Mouse (Mus musculus) midbrain, embryonic 11.5 days (tissue): Measurements from ENCODE around the gene Gp1ba. TPM values are rescaled to one million over a fixed set of nuclear protein-coding genes. Genes with fewer than 3 reads are reported as not detected.
A peak's percentile ranks its signal among the peaks of the same experiment; 100 is the strongest.

Experiments used
- ATAC-seq: fragments of 200-750 bp; cut with Nextera tagmentation; 2 replicates; pipeline ENCODE4 v1.8.0; 2017; ENCODE audit warnings: moderate TSS enrichment, moderate library complexity; ENCODE audit not compliant: low FRiP score
- DNase-seq: peaks from one replicate; pipeline ENCODE4 v3.0.0; 2015; ENCODE audit warnings: low spot score; ENCODE audit errors: missing footprints
- H3K27ac ChIP-seq: fragments of 300-500 bp; sonication (generic); 2 replicates; pipeline ENCODE4 v1.5.1; 2014; ENCODE audit warnings: low read depth, low read length
- H3K27me3 ChIP-seq: fragments of 300-500 bp; sonication (generic); 2 replicates; pipeline ENCODE4 v1.6.1; 2014; ENCODE audit warnings: mild to moderate bottlenecking, low read length, moderate library complexity, mixed read lengths; ENCODE audit not compliant: control insufficient read depth, insufficient read depth
- H3K36me3 ChIP-seq: fragments of 300-500 bp; sonication (generic); 2 replicates; pipeline ENCODE4 v1.6.1; 2014; ENCODE audit warnings: mild to moderate bottlenecking, low read length, moderate library complexity, mixed read lengths; ENCODE audit not compliant: control insufficient read depth, insufficient read depth
- H3K4me1 ChIP-seq: fragments of 300-500 bp; sonication (generic); 2 replicates; pipeline ENCODE4 v1.6.1; 2014; ENCODE audit warnings: low read length; ENCODE audit not compliant: control insufficient read depth, insufficient read depth
- H3K4me2 ChIP-seq: fragments of 300-500 bp; sonication (generic); 2 replicates; pipeline ENCODE4 v1.6.1; 2014; ENCODE audit warnings: mild to moderate bottlenecking, moderate library complexity
- H3K4me3 ChIP-seq: fragments of 300-500 bp; sonication (generic); 2 replicates; pipeline ENCODE4 v1.5.1; 2014; ENCODE audit warnings: low read depth, low read length
- H3K9ac ChIP-seq: fragments of 300-500 bp; sonication (generic); 2 replicates; pipeline ENCODE4 v1.6.1; 2014; ENCODE audit warnings: low read length
- H3K9me3 ChIP-seq: fragments of 300-500 bp; sonication (generic); 2 replicates; pipeline ENCODE4 v1.6.1; 2016; ENCODE audit warnings: low read length; ENCODE audit not compliant: control insufficient read depth
- WGBS: fragments of 180-500 bp; shearing (Covaris S2); extraction: QIAGEN DNeasy Blood & Tissue Kit; methylation state at CpG from one replicate; pipeline ENCODE4 v1.1.7; 2014; 5-methylcytosine and 5-hydroxymethylcytosine counted together
- polyA plus RNA-seq: library from polyadenylated mRNA; unstranded; fragments of >200 nt; fragmentation: Nextera tagmentation; extraction: Ambion mirVana; gene quantifications from 2 replicates; pipeline ENCODE4 v1.2.1, GENCODE M21; 2014

Gp1ba gene
- polyA plus RNA-seq, 1 experiment from 2014 or later: 0.81 TPM

- Histone ChIP-seq H3K4me3 (no peak overlapping the region), H3K9me3 (no peaks in the 10 kb centered on the region), H3K36me3 (peaks cover 2% of the 10 kb centered on the region; the same call in 1 of the 2 replicates), H3K4me2 (peak overlapping the region; percentile 25; the same call in 1 of the 2 replicates), H3K27ac (peak overlapping the region; percentile 60), H3K27me3 (no peaks in the 10 kb centered on the region), H3K4me1 (peaks cover 14% of the 10 kb centered on the region), H3K9ac (peak overlapping the region; percentile 32; the same call in 1 of the 2 replicates)
- WGBS: 9% methylated on average over 11 of the region's 11 CpGs
- ATAC-seq: peak; percentile 90
- DNase-seq: peak; percentile 98
Observed at GRCm38 (mm10) chr11:70681897-70682581, 43.1 kb downstream of the Gp1ba start.

DNA sequence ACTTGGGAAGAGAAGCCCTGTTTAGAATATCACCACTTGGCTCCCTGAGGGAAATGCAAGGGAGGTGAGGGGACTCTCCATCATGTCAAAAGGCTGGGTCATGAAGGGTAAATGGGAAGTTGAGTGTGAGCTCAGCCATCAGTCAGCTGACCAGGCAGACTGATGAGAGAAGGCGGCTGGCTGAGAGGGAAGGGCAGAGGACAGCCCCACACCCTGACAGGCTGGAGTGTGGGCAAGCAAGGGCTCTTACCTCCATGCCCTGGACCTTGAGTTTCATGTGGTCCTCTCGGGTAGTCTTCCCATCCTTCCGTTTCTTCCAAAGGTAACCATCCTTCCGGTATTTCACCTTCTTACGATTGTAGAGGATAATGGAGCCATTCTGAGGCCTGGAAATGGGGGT, 44.7 kb downstream of the Gp1ba start:
- H3K36me3 ChIP-seq: peaks cover 2% of the 10 kb centered on the region; the same call in 1 of the 2 replicates
- H3K27me3 ChIP-seq: no peaks in the 10 kb centered on the region
- ATAC-seq (no peak), DNase-seq (no peak)
- H3K9me3 ChIP-seq: no peaks in the 10 kb centered on the region
- H3K4me3 ChIP-seq: no peak overlapping the region
- H3K27ac ChIP-seq: no peak overlapping the region
- WGBS: 91% methylated on average over 5 of the region's 5 CpGs
- peaks cover 22% of the 10 kb centered on the region for H3K4me1 ChIP-seq
- no peak overlapping the region for H3K4me2 ChIP-seq
- H3K9ac ChIP-seq: no peak overlapping the region

DNA sequence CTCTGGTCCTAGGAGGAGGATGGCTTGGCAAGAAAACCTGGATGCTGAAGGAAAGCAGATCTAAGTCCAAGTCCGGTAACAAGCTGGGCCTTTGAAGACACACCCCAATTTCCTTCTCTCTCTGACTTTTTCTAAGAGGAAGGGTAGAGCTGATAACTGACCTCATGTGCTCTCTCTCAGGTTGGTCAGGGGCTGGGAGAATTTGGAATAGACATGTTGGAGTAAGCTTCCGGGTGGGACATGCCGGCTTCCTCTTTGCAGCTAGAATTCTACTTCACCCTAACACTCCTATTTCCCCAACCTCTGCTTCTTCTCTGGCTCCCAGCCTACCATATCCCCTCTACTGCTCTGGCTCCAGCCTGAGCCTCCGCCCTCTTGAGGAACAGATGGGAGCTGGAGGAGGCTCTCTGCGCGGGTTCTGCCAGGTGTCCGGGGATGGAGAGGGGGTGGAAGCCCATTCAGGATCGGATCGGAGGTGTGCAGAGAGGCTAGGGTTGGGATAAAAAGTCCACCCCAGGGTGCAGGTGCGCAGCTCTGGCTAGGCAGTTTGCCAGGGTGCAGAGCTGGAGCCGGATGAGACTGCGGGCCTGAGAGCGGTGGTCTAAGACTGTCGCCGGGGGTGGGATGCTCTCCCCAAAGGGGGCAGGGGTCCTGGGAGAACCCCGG, 48.1 kb downstream of the Gp1ba start:
- H3K27me3 ChIP-seq: no peaks in the 10 kb centered on the region
- H3K4me1 ChIP-seq: peaks cover 22% of the 10 kb centered on the region
- 6% methylated on average over 16 of the region's 16 CpGs for WGBS
- H3K4me2 ChIP-seq: peak overlapping the region; percentile 76
- peaks cover 2% of the 10 kb centered on the region; the same call in 1 of the 2 replicates for H3K36me3 ChIP-seq
- DNase-seq (peak; percentile 91), ATAC-seq (peak; percentile 67)
- H3K9me3 ChIP-seq: no peaks in the 10 kb centered on the region
- H3K27ac ChIP-seq: peak overlapping the region; percentile 41
- peak overlapping the region; percentile 79 for H3K9ac ChIP-seq
- H3K4me3 ChIP-seq: peak overlapping the region; percentile 77

DNA sequence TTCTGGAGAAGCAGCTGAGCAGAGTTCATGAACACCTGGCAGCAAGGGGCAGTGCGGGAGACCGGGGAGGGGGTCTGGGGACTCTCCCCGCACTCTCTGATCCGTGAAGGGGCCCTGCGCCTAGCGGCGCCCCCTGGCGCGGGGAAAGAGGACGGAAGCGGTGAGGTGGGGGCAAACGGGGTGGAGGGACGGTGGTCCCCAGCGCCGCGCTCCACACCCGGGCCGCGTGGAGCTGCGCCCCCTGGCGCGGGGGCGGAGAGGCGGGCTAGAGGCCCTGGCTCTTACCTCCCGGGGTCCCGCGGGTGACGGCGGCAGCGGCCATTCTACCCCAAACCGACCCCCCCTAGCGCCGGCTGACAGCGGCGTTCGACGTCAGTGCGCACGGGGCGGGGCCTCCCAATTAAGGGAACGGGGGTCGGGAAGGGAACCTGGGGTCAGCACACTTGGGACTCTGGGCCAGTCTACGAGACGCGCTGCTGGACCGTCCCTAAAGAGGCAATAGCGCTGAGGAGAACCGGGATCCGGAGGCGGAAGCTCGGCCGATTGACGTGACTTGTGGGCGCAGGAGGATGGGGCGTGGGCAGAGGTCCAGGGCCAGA, 48.8 kb downstream of the Gp1ba start, which contains the start of gene Camta2:
Camta2 (minus strand) TSS at position 505 of the 599 bp plus-strand sequence.
- WGBS: 1% methylated on average over 51 of the region's 55 CpGs
- Histone ChIP-seq H3K27me3 (no peaks in the 10 kb centered on the region), H3K4me1 (peaks cover 15% of the 10 kb centered on the region), H3K27ac (peak within 1 kb of the TSS; percentile 41), H3K36me3 (peaks cover 2% of the 10 kb centered on the region; the same call in 1 of the 2 replicates), H3K9me3 (no peaks in the 10 kb centered on the region), H3K4me3 (peak within 1 kb of the TSS; percentile 77), H3K4me2 (peak within 1 kb of the TSS; percentile 76), H3K9ac (peak within 1 kb of the TSS; percentile 79)
- peak; percentile 99 for DNase-seq
- peak; percentile 92 for ATAC-seq

GRCm38 (mm10) chr11:70688372-70688771, 49.5 kb downstream of the Gp1ba start:
- peaks cover 2% of the 10 kb centered on the region; the same call in 1 of the 2 replicates for H3K36me3 ChIP-seq
- 11% methylated on average over 8 of the region's 8 CpGs for WGBS
- peaks cover 13% of the 10 kb centered on the region for H3K4me1 ChIP-seq
- H3K4me3 ChIP-seq: peak overlapping the region; percentile 77
- DNase-seq (no peak), ATAC-seq (no peak)
- peak overlapping the region; percentile 79 for H3K9ac ChIP-seq
- H3K4me2 ChIP-seq: peak overlapping the region; percentile 76
- no peaks in the 10 kb centered on the region for H3K9me3 ChIP-seq
- no peaks in the 10 kb centered on the region for H3K27me3 ChIP-seq
- H3K27ac ChIP-seq: peak overlapping the region; percentile 2; the same call in 1 of the 2 replicates

- H3K27ac ChIP-seq: no peak overlapping the region
- H3K9ac ChIP-seq: no peak overlapping the region
- ATAC-seq (no peak), DNase-seq (peak; percentile 33)
- peaks cover 13% of the 10 kb centered on the region for H3K4me1 ChIP-seq
- no peak overlapping the region for H3K4me2 ChIP-seq
- H3K36me3 ChIP-seq: no peaks in the 10 kb centered on the region
- no peak overlapping the region for H3K4me3 ChIP-seq
- WGBS: 55% methylated on average over 4 of the region's 4 CpGs
- H3K9me3 ChIP-seq: no peaks in the 10 kb centered on the region
- H3K27me3 ChIP-seq: no peaks in the 10 kb centered on the region
Observed at GRCm38 (mm10) chr11:70689578-70689977, 50.7 kb downstream of the Gp1ba start.

Other genes with a start within 250 kb of the Gp1ba start
- gene Pelp1, start 229.1 kb upstream of the Gp1ba start, polyA plus RNA-seq: 32.5 and 33.7 TPM in 2 replicates
- 28.9 and 31.3 TPM in 2 replicates for gene Arrb2, start 206.5 kb upstream of the Gp1ba start, polyA plus RNA-seq
- 37.7 and 42.1 TPM in 2 replicates for gene Med11, start 187.2 kb upstream of the Gp1ba start, polyA plus RNA-seq
- gene Zmynd15, start 179.7 kb upstream of the Gp1ba start, polyA plus RNA-seq: 0.18 and 0.26 TPM in 2 replicates
- 0.50 and 0.82 TPM in 2 replicates for gene Cxcl16, start 179.1 kb upstream of the Gp1ba start, polyA plus RNA-seq
- not detected in 2 replicates for gene Tm4sf5, start 133.9 kb upstream of the Gp1ba start, polyA plus RNA-seq
- 0.42 TPM in 1 of 2 replicates, not detected in the other for gene Vmo1, start 124.5 kb upstream of the Gp1ba start, polyA plus RNA-seq
- 0.18 and 0.22 TPM in 2 replicates for gene Gltpd2, start 119.9 kb upstream of the Gp1ba start, polyA plus RNA-seq
- gene Psmb6, start 113.8 kb upstream of the Gp1ba start, polyA plus RNA-seq: 826 and 909 TPM in 2 replicates
- gene Gm40193, start 106.2 kb upstream of the Gp1ba start, polyA plus RNA-seq: not detected in 2 replicates
- gene Pld2, start 99.1 kb upstream of the Gp1ba start, polyA plus RNA-seq: 3.5 and 4.0 TPM in 2 replicates
- gene Mink1, start 76.2 kb upstream of the Gp1ba start, polyA plus RNA-seq: 12.3 and 12.9 TPM in 2 replicates
- gene 4930544D05Rik, start 23.3 kb upstream of the Gp1ba start, polyA plus RNA-seq: not detected in 2 replicates
- not detected in 2 replicates for gene Chrne, start 19.9 kb upstream of the Gp1ba start, polyA plus RNA-seq
- 87.0 and 87.9 TPM in 2 replicates for gene Rnf167, start 8.1 kb downstream of the Gp1ba start, polyA plus RNA-seq
- 134 and 142 TPM in 2 replicates for gene Slc25a11, start 8.4 kb downstream of the Gp1ba start, polyA plus RNA-seq
- 1,303 and 1,326 TPM in 2 replicates for gene Pfn1, start 15.5 kb downstream of the Gp1ba start, polyA plus RNA-seq
- 13.8 and 14.3 TPM in 2 replicates for gene Eno3, start 18.1 kb downstream of the Gp1ba start, polyA plus RNA-seq
- 138 and 139 TPM in 2 replicates for gene Spag7, start 30.3 kb downstream of the Gp1ba start, polyA plus RNA-seq
- 6.6 and 6.7 TPM in 2 replicates for gene Camta2, start 49.0 kb downstream of the Gp1ba start, polyA plus RNA-seq
- gene Inca1, start 61.0 kb downstream of the Gp1ba start, polyA plus RNA-seq: 1.3 TPM in 2 replicates
- gene Kif1c, start 61.4 kb downstream of the Gp1ba start, polyA plus RNA-seq: 6.1 and 7.1 TPM in 2 replicates
- 10.2 and 11.0 TPM in 2 replicates for gene Zfp3, start 125.1 kb downstream of the Gp1ba start, polyA plus RNA-seq
- gene Scimp, start 173.5 kb downstream of the Gp1ba start, polyA plus RNA-seq: not detected in 2 replicates
- 41.7 and 44.2 TPM in 2 replicates for gene Rabep1, start 205.7 kb downstream of the Gp1ba start, polyA plus RNA-seq